Mouse (Mus musculus): ENCODE results near the gene Mapkap1. TPM values are rescaled to one million over a fixed set of nuclear protein-coding genes. Genes with fewer than 3 reads are reported as not detected.
"Not testable (repeated sequence)": the region's sequence is repeated elsewhere in the genome, so short reads cannot be mapped to it uniquely, and the experiment has no call there.

Mapkap1 gene
- polyA plus RNA-seq, 1 experiment from 2014 or later, result 101 TPM

GRCm38 (mm10) chr2:34448756-34449155 lies 42.2 kb downstream of the Mapkap1 start:
- H3K27ac ChIP-seq, result no peak overlapping the region
- no peak overlapping the region for H3K4me3 ChIP-seq (replicated peaks)
- 0 out of 2 replicates have a peak, but pooled peaks cover 9% of the 10 kb centered on the region for H3K36me3 ChIP-seq
- H3K4me1 ChIP-seq (replicated peaks), result peaks cover 16% of the 10 kb centered on the region
- ATAC-seq, result no peak
- H3K9me3 ChIP-seq, result no peaks in the 10 kb centered on the region
- H3K9ac ChIP-seq (replicated peaks), result no peak overlapping the region
- H3K4me2 ChIP-seq (replicated peaks), result no peak overlapping the region
- no peaks in the 10 kb centered on the region for H3K27me3 ChIP-seq
- 73% methylated on average over 4 of the region's 4 CpGs for WGBS

- Histone ChIP-seq H3K9me3 (no peaks in the 10 kb centered on the region), H3K36me3 (no peaks in the 10 kb centered on the region), H3K9ac (replicated peaks) (no peak overlapping the region), H3K27ac (no peak overlapping the region), H3K4me2 (replicated peaks) (no peak overlapping the region), H3K4me3 (replicated peaks) (no peak overlapping the region), H3K4me1 (replicated peaks) (no peaks in the 10 kb centered on the region), H3K27me3 (no peaks in the 10 kb centered on the region)
- 89% methylated on average over 3 of the region's 3 CpGs for WGBS
- no peak for ATAC-seq
These were observed 55.9 kb downstream of the Mapkap1 start for GRCm38 (mm10) chr2:34462490-34462889.

- ATAC-seq, result no peak
- no peak overlapping the region for H3K9ac ChIP-seq (replicated peaks)
- H3K4me1 ChIP-seq (replicated peaks), result 0 out of 2 replicates have a peak, but pooled peaks cover 6% of the 10 kb centered on the region
- no peak overlapping the region for H3K27ac ChIP-seq
- H3K4me3 ChIP-seq (replicated peaks), result no peak overlapping the region
- no peaks in the 10 kb centered on the region for H3K9me3 ChIP-seq
- no peaks in the 10 kb centered on the region for H3K36me3 ChIP-seq
- WGBS, result 79% methylated on average over 7 of the region's 7 CpGs
- no peaks in the 10 kb centered on the region for H3K27me3 ChIP-seq
- no peak overlapping the region for H3K4me2 ChIP-seq (replicated peaks)
These were observed 62.1 kb downstream of the Mapkap1 start for GRCm38 (mm10) chr2:34468559-34469141.

GRCm38 (mm10) chr2:34469324-34469723 lies 62.8 kb downstream of the Mapkap1 start:
- no peak for ATAC-seq
- H3K27ac ChIP-seq, result no peak overlapping the region
- 0 out of 2 replicates have a peak, but pooled peaks cover 9% of the 10 kb centered on the region for H3K4me1 ChIP-seq (replicated peaks)
- 94% methylated on average over 5 of the region's 5 CpGs for WGBS
- H3K27me3 ChIP-seq, result no peaks in the 10 kb centered on the region
- H3K4me3 ChIP-seq (replicated peaks), result no peak overlapping the region
- H3K36me3 ChIP-seq, result no peaks in the 10 kb centered on the region
- no peak overlapping the region for H3K4me2 ChIP-seq (replicated peaks)
- no peaks in the 10 kb centered on the region for H3K9me3 ChIP-seq
- no peak overlapping the region for H3K9ac ChIP-seq (replicated peaks)

GRCm38 (mm10) chr2:34473775-34474174 lies 67.2 kb downstream of the Mapkap1 start:
- no peak overlapping the region for H3K27ac ChIP-seq
- H3K9ac ChIP-seq (replicated peaks), result no peak overlapping the region
- no peak overlapping the region for H3K4me2 ChIP-seq (replicated peaks)
- ATAC-seq, result no peak
- no peaks in the 10 kb centered on the region for H3K36me3 ChIP-seq
- H3K4me1 ChIP-seq (replicated peaks), result peaks cover 11% of the 10 kb centered on the region; the same call in 1 of the 2 replicates
- no peaks in the 10 kb centered on the region for H3K9me3 ChIP-seq
- no peak overlapping the region for H3K4me3 ChIP-seq (replicated peaks)
- H3K27me3 ChIP-seq, result no peaks in the 10 kb centered on the region
- whole genome bisulfite sequencing, result 76% methylated on average over 3 of the region's 3 CpGs

- 24% methylated on average over 4 of the region's 4 CpGs for WGBS
- no peak overlapping the region for H3K4me3 ChIP-seq (replicated peaks)
- H3K36me3 ChIP-seq, result no peaks in the 10 kb centered on the region
- no peaks in the 10 kb centered on the region for H3K9me3 ChIP-seq
- 0 out of 2 replicates have a peak overlapping the region, but pooled peaks have one; percentile 46 for H3K9ac ChIP-seq (replicated peaks)
- H3K27me3 ChIP-seq, result no peaks in the 10 kb centered on the region
- peaks cover 43% of the 10 kb centered on the region for H3K4me1 ChIP-seq (replicated peaks)
- H3K27ac ChIP-seq, result peak overlapping the region; percentile 79
- peak; percentile 78 for ATAC-seq
- H3K4me2 ChIP-seq (replicated peaks), result peak overlapping the region; percentile 27; the same call in 1 of the 2 replicates
These were observed 74.8 kb downstream of the Mapkap1 start for GRCm38 (mm10) chr2:34481401-34481800.

GRCm38 (mm10) chr2:34482102-34482501 lies 75.5 kb downstream of the Mapkap1 start:
- Histone ChIP-seq H3K4me2 (replicated peaks) (no peak overlapping the region), H3K9me3 (no peaks in the 10 kb centered on the region), H3K36me3 (no peaks in the 10 kb centered on the region), H3K4me1 (replicated peaks) (peaks cover 43% of the 10 kb centered on the region), H3K27me3 (no peaks in the 10 kb centered on the region), H3K27ac (0 out of 2 replicates have a peak overlapping the region, but pooled peaks have one; percentile 14), H3K4me3 (replicated peaks) (no peak overlapping the region), H3K9ac (replicated peaks) (no peak overlapping the region)
- WGBS, result 58% methylated on average over 3 of the region's 3 CpGs
- ATAC-seq, result no peak

- 57% methylated on average over 3 of the region's 3 CpGs for WGBS
- no peaks in the 10 kb centered on the region for H3K27me3 ChIP-seq
- no peak overlapping the region for H3K4me3 ChIP-seq (replicated peaks)
- no peaks in the 10 kb centered on the region for H3K36me3 ChIP-seq
- H3K9me3 ChIP-seq, result no peaks in the 10 kb centered on the region
- H3K4me1 ChIP-seq (replicated peaks), result peaks cover 41% of the 10 kb centered on the region
- no peak overlapping the region for H3K4me2 ChIP-seq (replicated peaks)
- ATAC-seq, result no peak
- 0 out of 2 replicates have a peak overlapping the region, but pooled peaks have one; percentile 14 for H3K27ac ChIP-seq
- no peak overlapping the region for H3K9ac ChIP-seq (replicated peaks)
These were observed 76.0 kb downstream of the Mapkap1 start for GRCm38 (mm10) chr2:34482531-34482930.

GRCm38 (mm10) chr2:34487281-34487680 lies 80.7 kb downstream of the Mapkap1 start:
- H3K4me3 ChIP-seq (replicated peaks), result no peak overlapping the region
- ATAC-seq, result no peak
- H3K4me1 ChIP-seq (replicated peaks), result peaks cover 11% of the 10 kb centered on the region
- 89% methylated on average over 7 of the region's 7 CpGs for WGBS
- no peaks in the 10 kb centered on the region for H3K36me3 ChIP-seq
- H3K9me3 ChIP-seq, result no peaks in the 10 kb centered on the region
- H3K4me2 ChIP-seq (replicated peaks), result no peak overlapping the region
- no peak overlapping the region for H3K27ac ChIP-seq
- H3K9ac ChIP-seq (replicated peaks), result no peak overlapping the region
- H3K27me3 ChIP-seq, result no peaks in the 10 kb centered on the region

- H3K4me1 ChIP-seq (replicated peaks), result 0 out of 2 replicates have a peak, but pooled peaks cover 4% of the 10 kb centered on the region
- peaks cover 9% of the 10 kb centered on the region for H3K36me3 ChIP-seq
- H3K4me2 ChIP-seq (replicated peaks), result no peak overlapping the region
- no peak overlapping the region for H3K9ac ChIP-seq (replicated peaks)
- ATAC-seq, result no peak
- WGBS, result 30% methylated on average over 3 of the region's 3 CpGs
- H3K4me3 ChIP-seq (replicated peaks), result no peak overlapping the region
- no peak overlapping the region for H3K27ac ChIP-seq
- H3K27me3 ChIP-seq, result no peaks in the 10 kb centered on the region
- no peaks in the 10 kb centered on the region for H3K9me3 ChIP-seq
These were observed 97.6 kb downstream of the Mapkap1 start for GRCm38 (mm10) chr2:34503975-34504730.

- H3K9ac ChIP-seq (replicated peaks); ATAC-seq: not testable (repeated sequence)
These were observed 99.6 kb downstream of the Mapkap1 start for GRCm38 (mm10) chr2:34506162-34506561.

GRCm38 (mm10) chr2:34509856-34510255 lies 103.3 kb downstream of the Mapkap1 start:
- H3K4me1 ChIP-seq (replicated peaks), result no peaks in the 10 kb centered on the region
- 91% methylated on average over 5 of the region's 5 CpGs for WGBS
- no peak overlapping the region for H3K9ac ChIP-seq (replicated peaks)
- H3K27ac ChIP-seq, result no peak overlapping the region
- 0 out of 2 replicates have a peak, but pooled peaks cover 4% of the 10 kb centered on the region for H3K36me3 ChIP-seq
- H3K4me2 ChIP-seq (replicated peaks), result no peak overlapping the region
- H3K9me3 ChIP-seq, result no peaks in the 10 kb centered on the region
- H3K4me3 ChIP-seq (replicated peaks), result no peak overlapping the region
- no peak for ATAC-seq
- no peaks in the 10 kb centered on the region for H3K27me3 ChIP-seq

More at GRCm38 (mm10) chr2:34506162-34506561, 99.6 kb downstream of the Mapkap1 start:
- 98% methylated on average over 2 of the region's 2 CpGs for WGBS
- H3K9me3 ChIP-seq; H3K36me3 ChIP-seq; H3K27ac ChIP-seq; H3K4me3 ChIP-seq (replicated peaks); H3K4me1 ChIP-seq (replicated peaks); H3K27me3 ChIP-seq; H3K4me2 ChIP-seq (replicated peaks): not testable (repeated sequence)

Data from midbrain, embryonic 13.5 days (tissue).